Mouse (Mus musculus) neural tube, embryonic 13.5 days (tissue): ENCODE measurements around the gene Wdtc1. TPM values are rescaled to one million over a fixed set of nuclear protein-coding genes. Genes with fewer than 3 reads are reported as not detected.

Experiments
- ATAC-seq: fragments of 200-750 bp; cut with Nextera tagmentation; 2 replicates; pipeline ENCODE4 v1.8.0; 2017; ENCODE audit warnings: low read depth, mild to moderate bottlenecking, moderate TSS enrichment, moderate library complexity
- H3K27ac ChIP-seq: fragments of 300-500 bp; sonication (generic); replicated peaks from 2 replicates; pipeline ENCODE4 v1.5.1; 2015; ENCODE audit warnings: moderate library complexity, mild to moderate bottlenecking, inconsistent platforms
- H3K27me3 ChIP-seq: fragments of 300-500 bp; sonication (generic); 2 replicates; pipeline ENCODE4 v1.6.1; 2015; ENCODE audit warnings: mild to moderate bottlenecking, inconsistent platforms
- H3K36me3 ChIP-seq: fragments of 300-500 bp; sonication (generic); 2 replicates; pipeline ENCODE4 v1.6.1; 2015; ENCODE audit warnings: mild to moderate bottlenecking, inconsistent platforms
- H3K4me1 ChIP-seq: fragments of 300-500 bp; sonication (generic); replicated peaks from 2 replicates; pipeline ENCODE4 v1.6.1; 2015; ENCODE audit warnings: inconsistent platforms
- H3K4me2 ChIP-seq: fragments of 300-500 bp; sonication (generic); 2 replicates; pipeline ENCODE4 v1.6.1; 2015; ENCODE audit warnings: inconsistent platforms, mild to moderate bottlenecking, moderate library complexity
- H3K4me3 ChIP-seq: fragments of 300-500 bp; sonication (generic); 2 replicates; pipeline ENCODE4 v1.5.1; 2015; ENCODE audit warnings: mild to moderate bottlenecking, inconsistent platforms
- H3K9ac ChIP-seq: fragments of 300-500 bp; sonication (generic); 2 replicates; pipeline ENCODE4 v1.6.1; 2015; ENCODE audit warnings: moderate library complexity, mild to moderate bottlenecking, inconsistent platforms
- H3K9me3 ChIP-seq: fragments of 300-500 bp; sonication (generic); 2 replicates; pipeline ENCODE4 v1.6.1; 2016; ENCODE audit warnings: inconsistent platforms
- WGBS: fragments of 180-500 bp; shearing (Covaris S2); methylation state at CpG from one replicate; pipeline ENCODE4 v1.1.7; 2015; 5-methylcytosine and 5-hydroxymethylcytosine counted together
- polyA plus RNA-seq: library from polyadenylated mRNA; unstranded; fragments of >200 nt; fragmentation: Nextera tagmentation; extraction: Ambion mirVana; gene quantifications from 2 replicates; pipeline ENCODE4 v1.2.1, GENCODE M21; 2015

The Wdtc1 gene
- polyA plus RNA-seq, 1 experiment from 2014 or later: 21.9 TPM

DNA sequence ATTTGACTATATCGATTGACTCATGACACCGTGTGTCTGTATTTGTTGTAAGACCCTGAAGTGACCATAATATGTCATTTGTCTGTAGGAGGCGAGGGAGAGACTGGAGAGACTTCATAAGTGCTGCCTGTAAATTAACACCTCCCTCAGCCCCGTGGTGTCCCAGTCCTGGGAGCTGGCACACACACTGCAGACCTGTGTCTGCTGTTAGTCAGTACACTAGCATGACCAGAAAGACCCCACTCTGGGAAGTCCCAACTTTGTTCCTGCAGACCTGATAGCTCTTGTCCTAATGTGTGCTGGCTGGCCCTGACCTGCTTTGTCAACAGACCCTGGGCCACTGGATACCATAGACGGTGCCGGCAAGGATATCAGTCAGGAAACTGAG lies 19.0 kb upstream of the Wdtc1 start:
- H3K9ac ChIP-seq: peak overlapping the region; percentile 88
- H3K27me3 ChIP-seq: no peaks in the 10 kb centered on the region
- H3K36me3 ChIP-seq: no peaks in the 10 kb centered on the region
- peak overlapping the region; percentile 85 for H3K4me2 ChIP-seq
- peaks cover 64% of the 10 kb centered on the region for H3K4me1 ChIP-seq
- H3K4me3 ChIP-seq: peak overlapping the region; percentile 84
- no peak overlapping the region for H3K27ac ChIP-seq
- H3K9me3 ChIP-seq: no peaks in the 10 kb centered on the region
- WGBS: 68% methylated on average over 6 of the region's 6 CpGs
- ATAC-seq: no peak

DNA sequence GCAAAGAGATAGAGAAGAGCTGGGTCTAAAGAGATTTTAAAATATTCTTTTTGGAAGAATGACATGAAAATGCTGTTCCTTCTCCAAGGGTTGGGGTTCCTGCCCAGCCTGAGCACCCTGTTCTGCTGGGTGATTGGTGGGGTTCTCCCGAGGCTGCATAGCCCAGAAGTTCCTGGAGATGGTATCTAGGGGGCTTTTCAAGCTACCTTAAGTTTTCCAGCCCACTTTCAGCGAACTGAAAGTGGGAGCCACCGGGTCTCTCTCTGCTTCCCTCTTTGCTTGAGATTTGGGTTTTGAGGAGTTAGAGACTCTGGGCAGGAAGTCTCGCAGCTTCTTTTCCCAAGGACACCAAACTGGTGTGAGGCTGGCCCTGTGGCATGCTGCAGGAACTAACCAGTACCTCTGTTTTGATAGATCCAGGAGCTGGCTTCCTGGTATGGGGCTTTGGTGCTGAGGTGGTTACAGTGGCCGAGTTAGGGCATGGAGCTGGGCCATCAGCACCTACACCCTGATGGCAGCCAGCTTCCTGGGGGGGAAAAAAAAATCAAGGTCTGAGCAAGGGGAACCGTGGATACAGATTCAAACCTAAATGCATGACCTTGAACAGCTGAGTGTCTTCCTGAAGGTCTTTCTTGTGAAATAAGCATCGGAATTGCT lies 18.5 kb upstream of the Wdtc1 start:
- H3K4me2 ChIP-seq: peak overlapping the region; percentile 85
- peak overlapping the region; percentile 88 for H3K9ac ChIP-seq
- no peaks in the 10 kb centered on the region for H3K27me3 ChIP-seq
- H3K9me3 ChIP-seq: no peaks in the 10 kb centered on the region
- no peaks in the 10 kb centered on the region for H3K36me3 ChIP-seq
- ATAC-seq: no peak
- 82% methylated on average over 7 of the region's 7 CpGs for WGBS
- H3K4me3 ChIP-seq: peak overlapping the region; percentile 84
- no peak overlapping the region for H3K27ac ChIP-seq
- peaks cover 64% of the 10 kb centered on the region for H3K4me1 ChIP-seq

DNA sequence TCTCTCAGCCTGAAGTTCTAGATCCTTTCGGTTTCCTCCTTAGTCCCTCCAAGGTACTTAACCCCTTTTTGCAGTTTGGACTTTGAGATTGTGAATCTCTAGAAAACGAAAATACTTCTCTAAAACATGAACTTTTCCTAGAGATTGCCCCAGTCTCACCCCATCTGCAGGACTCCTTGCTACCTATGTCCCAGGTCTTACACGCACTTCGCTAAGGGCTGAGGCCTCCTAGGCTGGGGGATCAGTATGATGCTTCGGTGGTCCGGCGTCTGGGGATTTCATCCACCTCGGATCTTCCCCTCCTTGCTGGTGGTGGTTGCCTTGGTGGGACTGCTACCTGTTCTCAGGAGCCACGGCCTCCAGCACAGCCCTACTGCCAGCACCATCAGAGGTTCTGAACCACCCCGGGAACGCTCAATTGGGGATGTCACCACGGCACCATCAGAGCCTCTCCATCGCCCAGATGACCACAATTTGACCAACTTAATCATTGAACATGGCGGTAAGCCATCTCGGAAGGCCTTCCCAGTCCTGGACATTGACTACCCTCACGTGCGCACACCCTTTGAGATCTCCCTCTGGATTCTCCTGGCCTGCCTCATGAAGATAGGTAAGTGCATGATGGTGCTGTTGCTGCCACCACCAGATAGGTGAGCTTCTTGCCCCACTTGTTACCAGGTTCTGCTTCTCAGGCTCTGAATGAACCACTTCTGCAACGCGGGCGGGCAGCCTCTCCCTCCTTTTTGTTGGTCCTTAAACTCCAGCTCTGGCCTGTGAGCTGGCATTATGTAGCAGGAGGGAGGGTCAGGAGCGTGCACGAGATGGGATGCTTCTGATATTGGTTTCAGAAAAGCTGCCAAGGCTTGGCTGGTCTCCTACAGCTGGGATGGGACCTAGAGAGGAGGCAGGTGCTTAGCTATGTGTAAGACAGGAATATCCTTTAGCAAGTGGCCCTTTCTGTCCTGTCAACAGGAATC lies 17.3 kb upstream of the Wdtc1 start:
- 73% methylated on average over 22 of the region's 22 CpGs for WGBS

DNA sequence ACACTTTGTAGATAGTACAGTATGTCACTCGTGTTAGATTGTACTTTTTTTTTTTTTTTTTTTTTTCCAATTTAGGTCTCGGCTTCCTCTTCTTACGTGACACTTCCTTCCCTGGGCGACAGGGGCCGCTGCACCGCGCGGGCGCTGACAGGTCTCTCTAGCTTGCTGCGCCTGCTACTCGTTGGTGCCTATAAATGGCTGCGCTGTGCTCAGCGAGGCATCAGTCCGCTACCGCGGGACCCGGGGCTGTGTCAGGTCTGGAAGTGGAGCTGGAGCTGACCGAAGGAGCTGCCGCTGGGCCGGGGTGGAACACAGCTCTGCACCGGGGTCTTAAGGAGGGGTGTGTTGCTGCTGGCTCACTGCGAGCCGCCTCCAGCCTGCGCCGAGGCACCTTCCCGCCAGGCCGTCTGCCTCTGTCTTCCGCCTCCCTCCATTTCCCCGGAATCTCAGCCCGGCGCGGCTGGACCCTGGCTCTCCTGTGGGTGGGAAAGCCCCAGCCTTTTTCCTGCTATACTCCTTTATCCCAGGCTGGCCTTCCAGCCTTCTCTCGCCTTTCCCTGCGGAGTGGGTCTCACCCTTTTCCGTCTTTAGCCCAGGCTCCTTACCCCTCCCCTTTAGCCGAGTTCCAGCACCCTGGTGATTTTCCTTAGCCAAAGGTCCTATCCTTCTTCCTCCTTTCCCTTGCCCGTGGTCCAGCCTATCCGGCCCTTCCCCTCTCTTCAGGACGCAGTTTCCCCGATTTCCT lies 16.4 kb upstream of the Wdtc1 start, which contains the start of gene Slc9a1:
Gene Slc9a1 (plus strand): TSS at position 154 of the 745 bp plus-strand sequence.
- Histone ChIP-seq H3K9ac (peak within 1 kb of the TSS; percentile 88), H3K27me3 (no peaks in the 10 kb centered on the region), H3K4me2 (peak within 1 kb of the TSS; percentile 85), H3K27ac (peak within 1 kb of the TSS; percentile 88), H3K4me1 (peaks cover 46% of the 10 kb centered on the region), H3K9me3 (no peaks in the 10 kb centered on the region), H3K4me3 (peak within 1 kb of the TSS; percentile 84), H3K36me3 (no peaks in the 10 kb centered on the region)
- WGBS: under 1% methylated on average over 35 of the region's 40 CpGs
- peak; percentile 96 for ATAC-seq

More for the DNA sequence above, 17.3 kb upstream of the Wdtc1 start:
- Histone ChIP-seq H3K36me3 (no peaks in the 10 kb centered on the region), H3K4me1 (peaks cover 55% of the 10 kb centered on the region), H3K27ac (peak overlapping the region; percentile 88), H3K4me3 (peak overlapping the region; percentile 84), H3K9me3 (no peaks in the 10 kb centered on the region), H3K4me2 (peak overlapping the region; percentile 85), H3K27me3 (no peaks in the 10 kb centered on the region), H3K9ac (peak overlapping the region; percentile 88)
- ATAC-seq: no peak

DNA sequence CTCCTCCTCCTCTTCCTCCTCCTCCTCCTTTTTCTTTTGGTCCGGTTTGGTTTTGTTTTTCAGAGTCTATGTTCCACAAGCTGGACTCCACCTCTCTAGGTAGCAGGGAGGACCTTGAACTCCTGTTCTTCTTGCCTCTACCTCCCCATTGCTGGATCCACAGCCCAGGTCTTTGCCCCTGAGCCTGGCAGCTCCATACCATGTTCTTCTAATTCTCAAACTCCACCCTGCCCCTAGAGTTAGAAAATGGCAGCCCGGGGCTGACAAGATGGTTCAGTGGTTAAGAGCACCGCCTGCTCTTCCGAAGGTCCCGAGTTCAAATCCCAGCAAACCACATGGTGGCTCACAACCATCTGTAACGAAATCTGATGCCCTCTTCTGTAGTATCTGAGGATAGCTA lies 1.4 kb upstream of the Wdtc1 start:
- Histone ChIP-seq H3K27me3 (no peaks in the 10 kb centered on the region), H3K4me3 (no peak overlapping the region), H3K4me1 (no peaks in the 10 kb centered on the region), H3K9ac (no peak overlapping the region), H3K36me3 (no peaks in the 10 kb centered on the region), H3K4me2 (no peak overlapping the region), H3K9me3 (no peaks in the 10 kb centered on the region), H3K27ac (no peak overlapping the region)
- 95% methylated on average over 6 of the region's 6 CpGs for WGBS
- no peak for ATAC-seq

DNA sequence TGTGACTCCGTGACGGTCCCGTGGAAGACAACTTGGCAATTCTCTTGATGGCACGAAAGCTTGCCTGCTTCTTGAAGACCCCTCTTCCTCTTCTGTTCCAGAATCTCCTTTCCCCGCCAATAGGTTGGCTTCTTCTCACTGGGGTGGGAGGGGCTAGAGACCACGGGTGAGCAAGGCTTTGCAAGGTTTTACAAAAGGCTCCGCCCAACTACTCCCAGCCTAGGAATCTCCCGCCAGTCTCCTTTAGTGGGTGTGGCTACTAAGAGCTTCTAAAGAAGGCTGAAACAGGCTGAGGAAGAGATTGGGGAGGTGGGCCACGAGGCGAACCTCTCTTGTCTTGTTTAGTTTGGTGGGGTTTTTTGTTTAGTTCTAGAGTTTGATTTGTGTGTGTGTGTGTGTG lies 484 bp downstream of the Wdtc1 start:
- Histone ChIP-seq H3K4me2 (no peak overlapping the region), H3K9ac (no peak overlapping the region), H3K36me3 (no peaks in the 10 kb centered on the region), H3K27ac (no peak overlapping the region), H3K4me3 (no peak overlapping the region), H3K4me1 (no peaks in the 10 kb centered on the region), H3K9me3 (no peaks in the 10 kb centered on the region), H3K27me3 (no peaks in the 10 kb centered on the region)
- no peak for ATAC-seq
- 69% methylated on average over 10 of the region's 10 CpGs for WGBS

DNA sequence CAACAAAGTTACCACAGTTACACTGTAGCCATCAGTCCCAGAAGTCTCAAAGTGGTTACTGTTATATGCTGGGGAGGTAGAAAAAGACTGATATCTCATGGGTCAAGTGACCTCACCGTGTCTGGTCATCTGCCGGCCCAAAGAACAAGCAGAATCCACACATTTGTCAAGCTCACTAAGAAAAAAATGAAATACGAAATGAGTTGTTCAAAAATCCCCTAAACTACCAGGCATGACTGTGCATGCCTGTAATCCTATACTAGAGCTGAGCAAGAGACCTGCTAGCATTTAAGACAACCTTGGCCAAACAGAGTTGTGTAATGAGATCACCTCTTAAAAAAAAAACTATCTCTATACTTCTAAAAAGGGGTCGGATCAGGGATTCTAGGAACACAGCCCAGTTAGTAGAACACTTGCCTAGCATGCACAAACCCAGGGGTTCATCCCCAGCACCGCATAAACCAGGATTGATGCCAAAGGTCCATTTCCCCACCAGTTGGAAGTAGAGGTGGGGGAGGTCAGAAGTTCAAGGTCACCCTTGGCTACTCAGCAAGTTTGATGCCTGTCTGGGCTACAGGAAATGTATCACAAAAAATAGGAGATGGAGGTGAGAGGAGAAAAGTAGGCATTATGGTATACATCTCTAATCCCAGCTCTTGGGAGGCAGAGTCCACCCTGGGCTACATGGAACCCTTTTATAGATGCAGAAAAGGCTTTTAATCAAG lies 5.1 kb downstream of the Wdtc1 start:
- no peak overlapping the region for H3K27ac ChIP-seq
- WGBS: 90% methylated on average over 5 of the region's 5 CpGs

DNA sequence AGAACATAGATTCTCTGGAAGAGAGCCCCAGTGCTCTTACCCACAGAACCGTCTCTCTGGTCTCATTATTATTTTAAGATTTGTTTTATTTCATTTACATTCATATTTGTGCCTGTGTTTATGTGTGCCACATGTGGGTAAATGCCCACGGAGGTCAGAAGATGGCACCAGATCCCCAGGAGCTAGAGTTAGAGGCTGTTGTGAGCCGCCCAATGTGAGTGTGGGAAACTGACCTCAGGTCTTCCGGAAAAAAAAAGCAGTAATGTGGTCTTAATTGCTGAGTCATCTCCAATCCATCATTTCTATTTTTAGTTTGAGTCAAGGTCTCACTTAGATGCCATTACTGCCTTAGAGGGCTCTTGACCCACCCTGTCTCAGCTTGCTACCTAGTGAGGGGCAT lies 5.7 kb downstream of the Wdtc1 start:
- no peak for ATAC-seq
- H3K9ac ChIP-seq: no peak overlapping the region
- WGBS: 77% methylated on average over 4 of the region's 4 CpGs
- H3K9me3 ChIP-seq: no peaks in the 10 kb centered on the region
- no peak overlapping the region for H3K4me2 ChIP-seq
- H3K4me3 ChIP-seq: no peak overlapping the region
- H3K27ac ChIP-seq: no peak overlapping the region
- no peaks in the 10 kb centered on the region; the same call in 1 of the 2 replicates for H3K27me3 ChIP-seq
- H3K4me1 ChIP-seq: no peaks in the 10 kb centered on the region
- no peaks in the 10 kb centered on the region for H3K36me3 ChIP-seq

More for the DNA sequence above, 5.1 kb downstream of the Wdtc1 start:
- no peak for ATAC-seq
- Histone ChIP-seq H3K9me3 (no peaks in the 10 kb centered on the region), H3K27me3 (no peaks in the 10 kb centered on the region; the same call in 1 of the 2 replicates), H3K4me2 (no peak overlapping the region), H3K4me1 (no peaks in the 10 kb centered on the region), H3K4me3 (no peak overlapping the region), H3K36me3 (no peaks in the 10 kb centered on the region), H3K9ac (no peak overlapping the region)

DNA sequence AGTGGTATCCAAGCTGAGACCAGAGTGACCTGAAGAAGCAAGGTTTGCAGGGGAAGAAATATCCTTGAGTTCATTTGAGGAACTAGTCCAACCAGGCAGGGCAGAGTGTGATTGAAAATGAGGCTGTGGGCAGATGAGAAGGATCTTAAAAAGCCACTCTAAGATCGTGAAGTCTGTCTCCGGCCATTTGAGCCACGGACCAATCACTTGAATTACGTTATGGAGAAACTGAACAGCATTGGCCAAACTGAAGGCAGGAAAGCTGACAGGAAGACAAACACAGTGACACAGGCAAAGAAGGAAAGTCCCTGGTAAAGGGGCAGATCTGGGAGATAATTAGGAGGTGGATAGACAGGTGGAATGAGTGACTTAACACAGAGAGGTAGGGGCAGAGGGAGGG lies 6.7 kb downstream of the Wdtc1 start:
- no peak for ATAC-seq
- no peak overlapping the region for H3K9ac ChIP-seq
- no peaks in the 10 kb centered on the region for H3K36me3 ChIP-seq
- no peak overlapping the region for H3K4me2 ChIP-seq
- no peaks in the 10 kb centered on the region; the same call in 1 of the 2 replicates for H3K27me3 ChIP-seq
- no peaks in the 10 kb centered on the region for H3K4me1 ChIP-seq
- 86% methylated on average over 4 of the region's 4 CpGs for WGBS
- H3K9me3 ChIP-seq: no peaks in the 10 kb centered on the region
- H3K4me3 ChIP-seq: no peak overlapping the region
- no peak overlapping the region for H3K27ac ChIP-seq

DNA sequence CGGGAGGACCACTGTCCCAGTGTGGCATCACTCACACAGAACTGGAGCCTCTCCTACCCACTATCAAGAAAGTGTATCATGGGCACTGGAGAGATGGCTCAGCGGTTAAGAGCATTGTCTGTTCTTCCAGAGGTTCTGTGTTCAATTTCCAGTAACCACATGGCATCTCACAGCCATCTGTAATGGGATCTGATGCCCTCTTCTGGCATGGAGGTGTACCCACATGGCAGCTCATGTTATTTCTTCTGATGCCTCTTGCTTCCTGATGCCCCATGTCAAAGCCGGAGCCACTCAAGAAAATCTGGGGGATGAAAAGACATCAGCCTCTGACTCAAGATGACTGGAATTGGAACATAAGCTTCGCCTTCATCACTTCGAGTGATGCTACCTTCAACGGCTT lies 7.6 kb downstream of the Wdtc1 start:
- H3K36me3 ChIP-seq: no peaks in the 10 kb centered on the region
- H3K4me3 ChIP-seq: no peak overlapping the region
- no peaks in the 10 kb centered on the region; the same call in 1 of the 2 replicates for H3K27me3 ChIP-seq
- ATAC-seq: no peak
- no peak overlapping the region for H3K27ac ChIP-seq
- WGBS: 87% methylated on average over 6 of the region's 6 CpGs
- H3K4me2 ChIP-seq: no peak overlapping the region
- H3K9me3 ChIP-seq: no peaks in the 10 kb centered on the region
- H3K4me1 ChIP-seq: no peaks in the 10 kb centered on the region
- no peak overlapping the region for H3K9ac ChIP-seq

DNA sequence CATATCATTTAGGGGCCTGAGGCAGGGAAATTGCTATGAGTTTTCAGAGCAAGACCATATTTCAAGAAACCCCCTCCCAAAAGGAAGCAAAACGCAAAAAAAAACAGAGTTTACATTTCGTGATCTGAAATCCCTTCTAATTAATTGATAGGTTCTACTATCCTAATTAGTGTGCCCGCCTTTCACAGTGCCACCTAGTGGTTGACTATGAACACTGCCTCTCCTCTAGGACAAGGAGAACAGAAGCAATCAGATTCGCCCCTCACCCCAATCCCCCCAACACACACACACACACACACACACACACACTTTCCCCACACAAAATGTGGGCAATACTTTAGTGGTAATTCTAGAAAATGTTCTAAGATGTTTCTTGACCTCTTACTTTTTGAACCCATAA lies 9.2 kb downstream of the Wdtc1 start:
- H3K4me2 ChIP-seq: no peak overlapping the region
- H3K36me3 ChIP-seq: no peaks in the 10 kb centered on the region
- no peak overlapping the region for H3K9ac ChIP-seq
- 10% methylated on average over 4 of the region's 4 CpGs for WGBS
- H3K27ac ChIP-seq: no peak overlapping the region
- no peaks in the 10 kb centered on the region for H3K9me3 ChIP-seq
- H3K4me3 ChIP-seq: no peak overlapping the region
- 0 out of 2 replicates have a peak, but pooled peaks cover 5% of the 10 kb centered on the region for H3K4me1 ChIP-seq
- no peak for ATAC-seq
- no peaks in the 10 kb centered on the region; the same call in 1 of the 2 replicates for H3K27me3 ChIP-seq
